Mouse (Mus musculus) macrophage (primary cell): Measurements from ENCODE around the gene Ccdc148. TPM values are rescaled to one million over a fixed set of nuclear protein-coding genes. Genes with fewer than 3 reads are reported as not detected.

Experiments
- H3K27ac ChIP-seq: fragments of 350-480 bp; formaldehyde crosslinking; 2 replicates; pipeline ENCODE4 v1.9.0; 2021
- H3K36me3 ChIP-seq: fragments of 350-480 bp; formaldehyde crosslinking; 2 replicates; pipeline ENCODE4 v1.9.0; 2021; ENCODE audit errors: inconsistent target
- H3K4me3 ChIP-seq: fragments of 350-480 bp; formaldehyde crosslinking; 2 replicates; pipeline ENCODE4 v1.9.0; 2021; ENCODE audit errors: inconsistent target
- H3K79me2 ChIP-seq: fragments of 350-480 bp; formaldehyde crosslinking; 2 replicates; pipeline ENCODE4 v1.9.0; 2021; ENCODE audit errors: inconsistent target
- WGBS: methylation state at CpG from one replicate; pipeline ENCODE4 v1.1.7; 2026; ENCODE audit warnings: inconsistent platforms; ENCODE audit not compliant: missing documents; 5-methylcytosine and 5-hydroxymethylcytosine counted together
- polyA plus RNA-seq: library from polyadenylated mRNA; stranded (reverse); fragments of 250-400 nt; gene quantifications from 3 replicates; pipeline ENCODE4 v1.2.4, GENCODE M21; 2018; ENCODE audit warnings: inconsistent platforms

Ccdc148 gene
- polyA plus RNA-seq, 1 experiment from 2014 or later = 14.4 TPM

DNA sequence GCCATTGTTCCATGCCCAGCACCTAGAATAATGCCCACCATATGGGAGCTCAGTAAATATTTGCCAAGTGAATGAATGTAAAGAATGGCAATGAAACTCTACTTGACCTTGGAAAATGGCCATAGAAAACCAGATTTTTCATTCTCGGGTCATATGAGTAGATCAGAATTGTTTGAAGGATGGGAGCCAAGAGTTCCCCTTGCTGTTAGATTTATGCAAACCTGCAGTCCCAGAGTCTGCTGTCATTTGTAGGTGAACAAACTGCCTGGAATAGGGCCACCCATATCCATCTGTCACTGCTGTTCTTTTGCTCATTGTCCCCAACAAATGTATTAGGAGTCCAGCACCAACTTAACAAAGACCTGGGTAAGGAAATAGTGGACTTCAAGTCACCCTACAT lies 377.0 kb downstream of the Ccdc148 start:
- H3K27ac ChIP-seq = no peak overlapping the region
- no peaks in the 10 kb centered on the region for H3K79me2 ChIP-seq
- no peak overlapping the region for H3K4me3 ChIP-seq
- no peaks in the 10 kb centered on the region for H3K36me3 ChIP-seq
- WGBS = 100% methylated on average over 1 of the region's 1 CpGs

GRCm38 (mm10) chr2:58778986-58779495 lies 381.4 kb downstream of the Ccdc148 start:
- Histone ChIP-seq H3K79me2 (no peaks in the 10 kb centered on the region), H3K4me3 (no peak overlapping the region), H3K36me3 (no peaks in the 10 kb centered on the region), H3K27ac (no peak overlapping the region)
- 79% methylated on average over 3 of the region's 3 CpGs for WGBS

GRCm38 (mm10) chr2:58773833-58774232 lies 386.6 kb downstream of the Ccdc148 start:
- Histone ChIP-seq H3K79me2 (no peaks in the 10 kb centered on the region), H3K36me3 (no peaks in the 10 kb centered on the region), H3K4me3 (no peak overlapping the region), H3K27ac (no peak overlapping the region)
- WGBS = 91% methylated on average over 9 of the region's 9 CpGs

Other genes starting within 250 kb of the Ccdc148 start
- 33.2 to 69.4 TPM (median 48.4 TPM) in 3 replicates for gene Pkp4, start 167 bp upstream of the Ccdc148 start, polyA plus RNA-seq